Mouse (Mus musculus): ENCODE results near the gene Aanat. TPM values are rescaled to one million over a fixed set of nuclear protein-coding genes. Genes with fewer than 3 reads are reported as not detected.

The Aanat gene
- polyA plus RNA-seq, 1 experiment from 2014 or later = 0.51 TPM

GRCm38 (mm10) chr11:116612554-116612953, 26.3 kb downstream of the Aanat start:
- H3K36me3 ChIP-seq (ENCODE audit: control insufficient read depth, insufficient read depth, low read length) = no peaks in the 10 kb centered on the region
- H3K4me3 ChIP-seq (ENCODE audit: low read length) = no peak overlapping the region
- H3K9me3 ChIP-seq (ENCODE audit: control insufficient read depth, low read length) = no peaks in the 10 kb centered on the region

GRCm38 (mm10) chr11:116613234-116613633, 27.0 kb downstream of the Aanat start:
- no peak overlapping the region for H3K4me2 ChIP-seq (ENCODE audit: low read length)
- H3K9me3 ChIP-seq (ENCODE audit: control insufficient read depth, low read length) = no peaks in the 10 kb centered on the region
- H3K27ac ChIP-seq (ENCODE audit: low read depth, low read length) = no peak overlapping the region
- no peaks in the 10 kb centered on the region for H3K27me3 ChIP-seq (replicated peaks; ENCODE audit: control insufficient read depth, insufficient read depth, low read length)
- H3K4me1 ChIP-seq (ENCODE audit: control insufficient read depth, insufficient read depth, low read depth, low read length) = no peaks in the 10 kb centered on the region
- no peak overlapping the region for H3K4me3 ChIP-seq (ENCODE audit: low read length)
- H3K9ac ChIP-seq (ENCODE audit: low read depth, low read length) = no peak overlapping the region
- 87% methylated on average over 6 of the region's 6 CpGs for WGBS
- no peaks in the 10 kb centered on the region for H3K36me3 ChIP-seq (ENCODE audit: control insufficient read depth, insufficient read depth, low read length)
- ATAC-seq = no peak

More at GRCm38 (mm10) chr11:116612554-116612953, 26.3 kb downstream of the Aanat start:
- Histone ChIP-seq H3K27me3 (replicated peaks; ENCODE audit: control insufficient read depth, insufficient read depth, low read length) (no peaks in the 10 kb centered on the region), H3K9ac (ENCODE audit: low read depth, low read length) (no peak overlapping the region), H3K27ac (ENCODE audit: low read depth, low read length) (no peak overlapping the region), H3K4me2 (ENCODE audit: low read length) (no peak overlapping the region), H3K4me1 (ENCODE audit: control insufficient read depth, insufficient read depth, low read depth, low read length) (no peaks in the 10 kb centered on the region)
- 94% methylated on average over 1 of the region's 1 CpGs for WGBS
- ATAC-seq = no peak

- H3K36me3 ChIP-seq (ENCODE audit: control insufficient read depth, insufficient read depth, low read length) = no peaks in the 10 kb centered on the region
- H3K4me1 ChIP-seq (ENCODE audit: control insufficient read depth, insufficient read depth, low read depth, low read length) = peaks cover 15% of the 10 kb centered on the region
- 59% methylated on average over 13 of the region's 15 CpGs for WGBS
- H3K4me2 ChIP-seq (ENCODE audit: low read length) = no peak overlapping the region
- no peaks in the 10 kb centered on the region for H3K9me3 ChIP-seq (ENCODE audit: control insufficient read depth, low read length)
- no peak for ATAC-seq
- H3K27ac ChIP-seq (ENCODE audit: low read depth, low read length) = 0 out of 2 replicates have a peak overlapping the region, but pooled peaks have one; percentile 1
- H3K27me3 ChIP-seq (replicated peaks; ENCODE audit: control insufficient read depth, insufficient read depth, low read length) = no peaks in the 10 kb centered on the region
- no peak overlapping the region for H3K9ac ChIP-seq (ENCODE audit: low read depth, low read length)
- H3K4me3 ChIP-seq (ENCODE audit: low read length) = no peak overlapping the region
These were observed 29.7 kb downstream of the Aanat start for GRCm38 (mm10) chr11:116615735-116616437.

GRCm38 (mm10) chr11:116616438-116617118, 30.3 kb downstream of the Aanat start:
- no peak overlapping the region for H3K4me2 ChIP-seq (ENCODE audit: low read length)
- no peak overlapping the region for H3K4me3 ChIP-seq (ENCODE audit: low read length)
- no peak for ATAC-seq
- peaks cover 20% of the 10 kb centered on the region for H3K4me1 ChIP-seq (ENCODE audit: control insufficient read depth, insufficient read depth, low read depth, low read length)
- no peaks in the 10 kb centered on the region for H3K27me3 ChIP-seq (replicated peaks; ENCODE audit: control insufficient read depth, insufficient read depth, low read length)
- 75% methylated on average over 10 of the region's 10 CpGs for WGBS
- 0 out of 2 replicates have a peak overlapping the region, but pooled peaks have one; percentile 1 for H3K27ac ChIP-seq (ENCODE audit: low read depth, low read length)
- no peak overlapping the region for H3K9ac ChIP-seq (ENCODE audit: low read depth, low read length)
- no peaks in the 10 kb centered on the region for H3K36me3 ChIP-seq (ENCODE audit: control insufficient read depth, insufficient read depth, low read length)
- no peaks in the 10 kb centered on the region for H3K9me3 ChIP-seq (ENCODE audit: control insufficient read depth, low read length)

- no peaks in the 10 kb centered on the region for H3K9me3 ChIP-seq (ENCODE audit: control insufficient read depth, low read length)
- no peak overlapping the region for H3K4me2 ChIP-seq (ENCODE audit: low read length)
- no peak overlapping the region for H3K4me3 ChIP-seq (ENCODE audit: low read length)
- no peak overlapping the region for H3K9ac ChIP-seq (ENCODE audit: low read depth, low read length)
- WGBS = 63% methylated on average over 7 of the region's 7 CpGs
- H3K27me3 ChIP-seq (replicated peaks; ENCODE audit: control insufficient read depth, insufficient read depth, low read length) = no peaks in the 10 kb centered on the region
- no peak for ATAC-seq
- no peak overlapping the region for H3K27ac ChIP-seq (ENCODE audit: low read depth, low read length)
- peaks cover 24% of the 10 kb centered on the region for H3K4me1 ChIP-seq (ENCODE audit: control insufficient read depth, insufficient read depth, low read depth, low read length)
- no peaks in the 10 kb centered on the region for H3K36me3 ChIP-seq (ENCODE audit: control insufficient read depth, insufficient read depth, low read length)
These were observed 31.4 kb downstream of the Aanat start for GRCm38 (mm10) chr11:116617641-116618040.

- 90% methylated on average over 7 of the region's 7 CpGs for WGBS
- no peaks in the 10 kb centered on the region for H3K9me3 ChIP-seq (ENCODE audit: control insufficient read depth, low read length)
- H3K4me3 ChIP-seq (ENCODE audit: low read length) = no peak overlapping the region
- ATAC-seq = no peak
- no peaks in the 10 kb centered on the region for H3K36me3 ChIP-seq (ENCODE audit: control insufficient read depth, insufficient read depth, low read length)
- no peak overlapping the region for H3K27ac ChIP-seq (ENCODE audit: low read depth, low read length)
- H3K4me2 ChIP-seq (ENCODE audit: low read length) = no peak overlapping the region
- peaks cover 26% of the 10 kb centered on the region for H3K4me1 ChIP-seq (ENCODE audit: control insufficient read depth, insufficient read depth, low read depth, low read length)
- H3K27me3 ChIP-seq (replicated peaks; ENCODE audit: control insufficient read depth, insufficient read depth, low read length) = peaks cover 6% of the 10 kb centered on the region
- H3K9ac ChIP-seq (ENCODE audit: low read depth, low read length) = no peak overlapping the region
These were observed 32.4 kb downstream of the Aanat start for GRCm38 (mm10) chr11:116618666-116619065.

- Histone ChIP-seq H3K4me1 (ENCODE audit: control insufficient read depth, insufficient read depth, low read depth, low read length) (peaks cover 31% of the 10 kb centered on the region), H3K36me3 (ENCODE audit: control insufficient read depth, insufficient read depth, low read length) (no peaks in the 10 kb centered on the region), H3K4me3 (ENCODE audit: low read length) (no peak overlapping the region), H3K27me3 (replicated peaks; ENCODE audit: control insufficient read depth, insufficient read depth, low read length) (peaks cover 10% of the 10 kb centered on the region), H3K27ac (ENCODE audit: low read depth, low read length) (no peak overlapping the region), H3K9ac (ENCODE audit: low read depth, low read length) (no peak overlapping the region), H3K9me3 (ENCODE audit: control insufficient read depth, low read length) (no peaks in the 10 kb centered on the region), H3K4me2 (ENCODE audit: low read length) (no peak overlapping the region)
- WGBS = 70% methylated on average over 7 of the region's 7 CpGs
- no peak for ATAC-seq
These were observed 32.9 kb downstream of the Aanat start for GRCm38 (mm10) chr11:116619156-116619555.

- Histone ChIP-seq H3K27me3 (replicated peaks; ENCODE audit: control insufficient read depth, insufficient read depth, low read length) (peaks cover 13% of the 10 kb centered on the region), H3K4me1 (ENCODE audit: control insufficient read depth, insufficient read depth, low read depth, low read length) (peaks cover 35% of the 10 kb centered on the region), H3K27ac (ENCODE audit: low read depth, low read length) (no peak overlapping the region), H3K9me3 (ENCODE audit: control insufficient read depth, low read length) (no peaks in the 10 kb centered on the region), H3K9ac (ENCODE audit: low read depth, low read length) (no peak overlapping the region), H3K4me2 (ENCODE audit: low read length) (no peak overlapping the region), H3K4me3 (ENCODE audit: low read length) (no peak overlapping the region), H3K36me3 (ENCODE audit: control insufficient read depth, insufficient read depth, low read length) (no peaks in the 10 kb centered on the region)
- ATAC-seq = no peak
- 48% methylated on average over 8 of the region's 8 CpGs for WGBS
These were observed 33.3 kb downstream of the Aanat start for GRCm38 (mm10) chr11:116619561-116619960.

GRCm38 (mm10) chr11:116620073-116620472, 33.8 kb downstream of the Aanat start:
- H3K27me3 ChIP-seq (replicated peaks; ENCODE audit: control insufficient read depth, insufficient read depth, low read length) = peaks cover 18% of the 10 kb centered on the region
- no peaks in the 10 kb centered on the region for H3K36me3 ChIP-seq (ENCODE audit: control insufficient read depth, insufficient read depth, low read length)
- no peak overlapping the region for H3K4me3 ChIP-seq (ENCODE audit: low read length)
- H3K4me2 ChIP-seq (ENCODE audit: low read length) = no peak overlapping the region
- no peak for ATAC-seq
- peaks cover 37% of the 10 kb centered on the region for H3K4me1 ChIP-seq (ENCODE audit: control insufficient read depth, insufficient read depth, low read depth, low read length)
- WGBS = 43% methylated on average over 9 of the region's 9 CpGs
- H3K9me3 ChIP-seq (ENCODE audit: control insufficient read depth, low read length) = no peaks in the 10 kb centered on the region
- H3K9ac ChIP-seq (ENCODE audit: low read depth, low read length) = no peak overlapping the region
- H3K27ac ChIP-seq (ENCODE audit: low read depth, low read length) = no peak overlapping the region

All from hindbrain, embryonic 16.5 days (tissue).